Mouse (Mus musculus) embryonic stem cell, embryonic (primary cell): ENCODE results near the gene Rpia.

Experiments used
- CTCF ChIA-PET, 4 experiments: fragments of 300-600 bp in 2 of 4; fragments of 350-600 bp in 2 of 4; sonication (Branson Sonifier 250); formaldehyde crosslinking; loops; one replicate each; lab custom pipeline; 2022; ENCODE audit warnings: inconsistent platforms in 2 of 4; lab: Charles Lee
- POLR2A ChIA-PET, 4 experiments: fragments of 300-600 bp in 2 of 4; fragments of 350-600 bp in 2 of 4; sonication (Branson Sonifier 250); formaldehyde crosslinking; loops; one replicate each; lab custom pipeline; 2022; ENCODE audit warnings: antibody characterized with exemption in 4 of 4, inconsistent platforms in 1 of 4; lab: Charles Lee

The Rpia gene

DNA sequence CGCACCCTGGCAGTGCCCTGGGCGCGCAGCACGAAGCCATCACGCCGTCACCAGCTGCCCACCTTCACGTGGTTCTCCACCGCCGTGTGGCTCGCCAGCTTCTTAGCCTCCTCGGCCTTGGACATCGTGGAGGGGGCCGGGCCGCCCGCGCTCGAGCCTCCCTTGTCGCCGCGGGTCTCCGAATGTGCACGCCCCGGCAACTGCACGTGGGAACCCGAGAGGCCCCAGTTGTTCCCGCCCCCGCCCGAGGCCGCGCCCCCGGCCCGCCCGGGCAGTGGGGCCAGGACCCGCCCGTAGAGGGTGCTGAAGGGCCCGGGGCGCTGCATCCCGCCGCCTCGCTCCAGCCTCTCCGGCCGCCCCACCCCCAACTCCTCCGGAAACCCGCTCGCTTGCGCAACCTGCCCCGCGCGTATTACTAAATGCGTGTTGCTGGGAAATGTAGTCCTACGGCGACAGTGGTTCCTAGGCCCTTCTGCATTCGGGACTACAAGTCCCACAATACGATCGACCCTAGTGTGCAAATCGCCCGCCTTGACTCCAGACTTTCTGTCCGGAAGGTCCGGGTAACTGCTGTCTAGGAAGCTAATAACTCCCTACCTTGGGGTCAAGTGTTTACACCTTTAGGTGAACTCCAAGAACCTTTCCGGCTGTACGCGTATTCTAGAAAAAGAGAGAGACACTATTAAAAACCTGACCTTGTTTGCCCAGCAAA, at the start of gene Rpia:
Gene Rpia (minus strand): TSS at position 409 of the 712 bp plus-strand sequence.
- POLR2A ChIA-PET: interaction anchor here in 3 of 4 experiments (0.6 to 3.4 kb wide), 14 partner anchors 10 to 471 kb away, joined by 3 to 38 read pairs (median 4); partner anchors contain the start of gene Eif2ak3 (in 1 of the 3)
- CTCF ChIA-PET: interaction anchor here in 2 of 4 experiments (0.5 to 2.0 kb wide), 8 partner anchors 9 to 78 kb away, joined by 3 to 11 read pairs (median 4); no protein-coding TSS in a partner anchor

DNA sequence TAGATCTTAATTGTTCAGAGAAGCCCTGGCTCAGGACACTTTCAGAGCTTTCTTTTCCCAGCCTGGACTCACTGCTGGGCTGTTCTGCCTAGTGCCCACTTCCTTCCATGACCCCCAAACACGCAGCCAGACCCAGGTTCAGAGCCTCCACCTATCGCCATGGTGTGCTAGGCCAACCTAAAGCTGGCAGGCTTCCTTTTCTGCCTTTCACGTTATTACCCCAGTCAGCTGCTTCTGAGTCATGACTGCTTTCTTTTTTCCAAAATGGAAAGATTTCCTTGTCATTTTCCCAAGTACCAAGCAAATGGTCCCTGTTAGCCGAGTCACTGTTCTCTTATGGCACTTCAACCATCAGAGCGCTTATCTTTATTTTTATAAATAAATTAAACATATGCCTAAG, 48.2 kb upstream of the Rpia start:
- CTCF ChIA-PET: interaction anchor here in 1 of 4 experiments (1.1 kb wide), 1 partner anchor 28 kb away, joined by 3 read pairs; no protein-coding TSS in a partner anchor
- POLR2A ChIA-PET: interaction anchor here in 3 of 4 experiments (1.0 to 5.3 kb wide), 9 partner anchors 9 to 69 kb away, joined by 3 to 105 read pairs (median 4); no protein-coding TSS in a partner anchor

DNA sequence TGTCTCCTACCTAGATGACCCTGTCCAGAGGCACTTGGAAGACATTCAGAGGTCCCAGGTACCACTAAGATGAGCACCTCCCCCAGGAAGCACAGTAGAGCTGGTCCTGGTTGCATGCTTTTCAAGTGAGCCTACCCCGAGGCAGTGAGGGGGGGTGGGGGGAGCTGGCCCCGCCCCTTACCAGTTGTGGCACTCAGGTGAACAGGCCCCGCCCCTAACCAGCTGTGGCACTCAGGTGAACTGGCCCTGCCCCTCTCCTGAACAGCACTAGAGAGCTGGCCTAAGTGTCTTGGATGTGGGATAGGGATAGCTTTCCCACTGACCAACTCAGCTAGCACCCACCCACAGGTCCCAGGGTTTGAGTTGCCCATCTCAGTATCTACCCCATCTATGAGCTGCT, 46.5 kb upstream of the Rpia start:
- POLR2A ChIA-PET: interaction anchor here in 3 of 4 experiments (0.7 to 2.3 kb wide), 6 partner anchors 8 to 1307 kb away, joined by 3 to 13 read pairs (median 8); no protein-coding TSS in a partner anchor
- CTCF ChIA-PET: interaction anchor here in 2 of 4 experiments (0.7 to 1.2 kb wide), 2 partner anchors 34 to 83 kb away, joined by 3 to 4 read pairs (median 3); no protein-coding TSS in a partner anchor

DNA sequence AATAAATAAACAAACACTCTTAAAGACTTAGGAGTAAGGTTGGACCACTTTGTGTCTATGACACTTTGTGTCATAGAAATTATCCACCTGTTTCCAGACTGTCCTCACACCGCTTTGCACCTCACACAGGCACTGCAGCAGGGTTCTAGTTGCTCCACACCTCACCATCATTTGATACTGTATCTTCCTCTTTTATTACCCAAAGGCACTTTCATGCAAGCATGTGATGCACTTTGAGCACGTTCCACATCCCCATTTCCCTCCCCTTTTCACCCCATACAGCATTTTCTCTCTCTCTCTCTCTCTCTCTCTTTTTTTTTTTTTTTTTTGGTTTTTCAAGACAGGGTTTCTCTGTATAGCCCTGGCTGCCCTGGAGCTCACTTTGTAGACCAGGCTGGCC, 45.3 kb upstream of the Rpia start:
- ChIA-PET POLR2A (interaction anchor here in 1 of 4 experiments (2.2 kb wide), 1 partner anchor 13 kb away, joined by 10 read pairs; no protein-coding TSS in a partner anchor), CTCF (no interaction called here)

DNA sequence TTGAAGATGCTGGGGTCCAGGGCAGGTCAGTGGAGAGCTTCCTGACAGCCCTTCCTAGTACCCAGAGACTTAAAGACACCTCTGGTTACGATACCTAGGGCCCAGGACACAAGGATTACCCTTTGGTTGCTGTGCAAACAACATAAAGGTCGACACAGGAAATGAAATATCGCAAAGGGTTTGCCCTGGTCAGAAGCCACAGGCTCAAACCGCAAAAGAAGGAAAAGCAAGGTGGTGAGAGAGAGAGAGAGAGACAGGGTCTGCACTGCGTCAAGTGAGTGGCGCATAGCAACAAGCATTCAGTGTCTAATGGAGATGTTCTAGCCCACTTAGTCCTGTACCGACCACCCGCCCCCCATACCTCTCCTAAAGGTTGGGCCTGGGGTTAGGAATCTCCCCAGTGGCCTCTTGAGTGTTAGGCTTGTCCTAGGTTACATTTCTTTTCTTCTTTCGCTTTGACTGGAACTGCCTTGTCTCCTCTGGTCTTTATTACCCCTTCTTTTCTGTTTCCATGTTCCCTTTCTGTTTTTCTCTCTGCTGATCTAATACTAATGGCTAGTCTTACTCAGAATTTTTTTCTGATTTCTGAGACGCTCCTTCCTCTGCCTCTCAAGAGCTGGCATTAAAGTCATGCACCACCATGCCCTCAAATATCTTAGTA, 39.3 kb upstream of the Rpia start:
- CTCF ChIA-PET: interaction anchor here in 1 of 4 experiments (0.6 kb wide), 1 partner anchor 764 kb away, joined by 4 read pairs; no protein-coding TSS in a partner anchor
- POLR2A ChIA-PET: interaction anchor here in 2 of 4 experiments (0.8 to 2.0 kb wide), 5 partner anchors 9 to 50 kb away, joined by 3 to 9 read pairs (median 3); partner anchors contain the start of gene Eif2ak3 (in 1 of the 2)

DNA sequence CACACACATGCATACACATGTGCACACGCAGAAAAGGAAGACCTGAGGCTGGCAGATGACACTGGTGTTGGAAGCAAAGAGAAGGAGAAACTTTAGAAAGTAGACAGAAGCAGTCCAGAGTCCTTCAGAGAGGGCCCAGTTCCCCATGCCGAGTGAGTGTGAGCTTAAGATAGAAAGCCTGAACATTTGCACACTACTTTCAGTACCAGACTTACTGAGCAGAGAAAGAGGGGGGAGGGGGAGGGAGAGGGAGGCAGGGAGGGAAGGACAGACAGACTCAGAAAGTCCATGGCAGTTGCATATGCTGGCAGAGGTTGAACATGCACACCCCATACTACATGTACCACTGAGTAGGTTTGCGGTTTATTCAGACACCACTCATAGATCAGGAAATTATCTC, 38.5 kb upstream of the Rpia start:
- CTCF ChIA-PET: interaction anchor here in 1 of 4 experiments (0.6 kb wide), 1 partner anchor 765 kb away, joined by 4 read pairs; no protein-coding TSS in a partner anchor
- POLR2A ChIA-PET: interaction anchor here in 2 of 4 experiments (0.6 to 2.0 kb wide), 8 partner anchors 8 to 50 kb away, joined by 3 to 9 read pairs (median 4); partner anchors contain the start of gene Eif2ak3 (in 1 of the 2)

DNA sequence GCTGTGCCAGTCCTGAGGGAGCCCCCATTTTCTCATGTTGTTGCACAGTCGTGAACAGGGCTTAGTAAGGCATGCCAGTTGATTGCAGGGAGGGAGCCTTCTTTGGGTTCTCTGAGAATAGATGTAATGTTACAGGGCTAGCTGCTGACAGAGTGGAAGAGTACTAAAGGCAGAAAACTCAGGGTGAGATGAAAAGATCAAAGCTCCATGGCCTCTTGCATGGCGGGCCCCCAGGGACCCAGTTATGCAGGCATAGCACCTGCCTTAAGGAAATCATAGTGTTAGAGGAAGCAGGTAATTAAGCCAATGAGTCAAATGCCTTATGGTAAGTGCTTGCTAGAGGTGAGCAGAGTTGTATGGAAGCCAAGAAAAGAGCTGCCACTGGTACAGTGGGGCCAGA, 37.4 kb upstream of the Rpia start:
- ChIA-PET POLR2A (interaction anchor here in 2 of 4 experiments (0.7 to 2.0 kb wide), 5 partner anchors 15 to 410 kb away, joined by 3 to 9 read pairs (median 3); partner anchors contain the start of gene Eif2ak3 (in 2 of the 2)), CTCF (interaction anchor here in 2 of 4 experiments (0.5 to 1.0 kb wide), 2 partner anchors 51 to 688 kb away, joined by 3 read pairs; no protein-coding TSS in a partner anchor)

DNA sequence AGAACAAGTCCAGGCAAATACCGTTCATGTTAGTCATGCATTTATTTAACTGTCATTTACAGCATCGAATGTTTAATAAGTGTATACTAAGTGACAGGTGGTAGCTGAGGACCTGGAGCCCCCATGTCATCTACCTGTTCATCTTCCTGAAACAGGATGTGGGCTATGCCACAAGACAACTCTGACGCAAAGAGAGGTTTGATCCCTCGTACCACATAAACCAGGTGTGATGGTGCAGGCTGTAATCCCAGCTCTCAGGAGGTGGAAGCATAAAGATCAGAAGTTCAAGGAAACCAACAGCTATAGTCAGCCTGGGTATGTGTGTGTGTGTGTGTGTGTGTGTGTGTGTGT, 32.9 kb upstream of the Rpia start:
- ChIA-PET CTCF (interaction anchor here (0.5 to 2.7 kb wide), 16 partner anchors 13 to 896 kb away, joined by 3 to 22 read pairs (median 4); partner anchors contain the start of gene Eif2ak3 (in 1 of the 4)), POLR2A (interaction anchor here in 3 of 4 experiments (1.0 to 5.5 kb wide), 51 partner anchors 8 to 808 kb away, joined by 3 to 105 read pairs (median 6); partner anchors contain the start of genes Eif2ak3 (in 3 of the 3), Rpia (in 2 of the 3), Kdm3a (in 1 of the 3) and Krcc1 (in 1 of the 3))

DNA sequence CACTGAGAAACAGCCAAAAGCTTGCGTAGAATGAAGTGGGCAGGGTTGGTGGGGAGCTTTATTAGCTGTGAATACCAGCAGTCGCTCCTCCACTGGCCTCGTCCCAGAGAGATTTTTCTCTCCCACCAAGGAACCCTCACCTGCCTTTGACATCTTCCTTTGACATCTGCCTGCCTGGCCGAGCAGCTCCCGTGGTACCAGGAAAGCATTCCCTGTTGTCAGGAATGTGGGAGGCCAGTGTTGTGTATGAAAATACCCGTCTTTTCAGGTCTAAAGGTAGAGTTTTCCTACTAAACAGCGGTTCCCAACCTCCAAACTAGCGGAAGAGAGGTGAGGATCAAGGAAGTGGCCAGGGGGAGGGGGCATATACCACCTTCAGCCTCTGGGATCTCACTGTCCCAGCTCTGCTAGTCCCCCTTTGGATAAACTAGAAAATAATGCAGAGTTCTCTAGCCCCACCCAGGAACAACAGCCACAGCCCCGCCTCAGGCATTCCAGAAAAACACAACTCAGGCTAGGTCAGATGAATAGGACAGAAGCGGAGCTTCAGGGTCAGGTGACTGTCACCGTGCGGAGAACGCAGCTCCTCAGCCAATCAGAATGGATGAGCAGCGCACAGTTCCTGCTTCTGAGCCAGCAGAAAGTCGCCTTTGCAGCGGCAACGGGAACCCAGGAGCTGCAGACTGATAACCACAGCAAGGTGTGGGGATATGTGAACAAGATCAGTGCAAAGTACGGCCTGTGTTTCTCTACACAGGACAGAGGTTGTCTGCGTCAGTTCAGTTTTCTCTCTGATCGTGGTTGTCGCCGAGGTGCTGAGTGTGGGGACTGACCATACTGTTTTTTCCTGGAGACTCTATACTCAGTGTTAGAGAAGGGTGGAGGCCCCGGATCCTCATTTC, 32.3 kb upstream of the Rpia start:
- CTCF ChIA-PET: interaction anchor here (0.5 to 2.7 kb wide), 19 partner anchors 10 to 897 kb away, joined by 3 to 22 read pairs (median 5); partner anchors contain the start of gene Eif2ak3 (in 1 of the 4)
- POLR2A ChIA-PET: interaction anchor here (0.6 to 5.5 kb wide), 60 partner anchors 8 to 809 kb away, joined by 3 to 105 read pairs (median 6); partner anchors contain the start of genes Eif2ak3 (in 4 of the 4), Rpia (in 2 of the 4), Kdm3a (in 1 of the 4) and Krcc1 (in 1 of the 4)

DNA sequence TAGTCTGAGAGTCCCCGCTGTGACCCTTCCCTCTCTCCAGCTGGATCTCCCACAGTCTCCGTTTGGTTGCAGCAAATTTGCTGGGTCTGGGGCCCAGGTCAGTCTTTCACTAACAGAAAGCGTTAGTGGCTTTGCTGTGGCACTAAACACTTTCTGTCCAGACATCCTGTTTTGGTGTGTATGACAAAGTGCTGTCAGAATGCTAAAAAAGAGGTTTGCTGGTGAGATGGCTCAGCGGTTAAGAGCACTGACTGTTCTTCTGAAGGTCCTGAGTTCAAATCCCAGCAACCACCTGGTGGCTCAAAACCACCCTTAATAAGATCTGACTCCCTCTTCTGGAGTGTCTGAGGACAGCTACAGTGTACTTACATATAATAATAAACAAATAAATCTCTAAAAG, 31.2 kb upstream of the Rpia start:
- POLR2A ChIA-PET: interaction anchor here in 3 of 4 experiments (0.6 to 5.5 kb wide), 24 partner anchors 9 to 618 kb away, joined by 3 to 105 read pairs (median 9); partner anchors contain the start of genes Eif2ak3 (in 3 of the 3), Rmnd5a (in 1 of the 3) and Rpia (in 1 of the 3)
- CTCF ChIA-PET: interaction anchor here in 3 of 4 experiments (0.6 to 2.7 kb wide), 8 partner anchors 9 to 58 kb away, joined by 3 to 22 read pairs (median 9); no protein-coding TSS in a partner anchor

DNA sequence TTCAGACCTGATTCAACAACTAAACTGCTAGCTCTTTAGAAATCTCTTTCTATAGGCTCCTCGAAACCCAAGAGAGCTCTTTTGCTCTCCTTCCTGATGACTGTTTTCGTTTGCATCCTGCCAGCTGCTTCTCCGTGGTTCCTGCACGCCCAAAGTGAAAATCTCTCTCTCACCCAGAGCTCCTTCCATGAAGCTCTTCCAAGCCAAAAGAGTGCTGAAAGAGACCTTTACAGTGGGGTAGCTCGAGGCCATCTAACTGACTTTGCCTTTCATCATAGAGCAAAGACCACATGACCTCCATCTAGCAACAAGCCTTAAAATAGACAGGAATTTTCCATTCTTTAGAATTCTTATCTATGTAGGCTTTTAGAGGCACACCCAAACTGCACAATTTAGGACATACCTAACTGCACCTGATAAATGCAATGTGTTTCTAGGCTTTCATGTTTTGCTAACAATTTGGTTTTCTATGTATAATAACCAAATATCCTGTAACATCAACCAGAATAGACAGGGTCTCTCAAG, 30.4 kb upstream of the Rpia start:
- POLR2A ChIA-PET: interaction anchor here in 3 of 4 experiments (1.1 to 4.7 kb wide), 7 partner anchors 8 to 22 kb away, joined by 3 to 76 read pairs (median 4); partner anchors contain the start of gene Eif2ak3 (in 1 of the 3)
- CTCF ChIA-PET: interaction anchor here in 3 of 4 experiments (0.9 to 1.4 kb wide), 7 partner anchors 8 to 59 kb away, joined by 3 to 5 read pairs (median 4); partner anchors contain the start of gene Rpia (in 1 of the 3)

DNA sequence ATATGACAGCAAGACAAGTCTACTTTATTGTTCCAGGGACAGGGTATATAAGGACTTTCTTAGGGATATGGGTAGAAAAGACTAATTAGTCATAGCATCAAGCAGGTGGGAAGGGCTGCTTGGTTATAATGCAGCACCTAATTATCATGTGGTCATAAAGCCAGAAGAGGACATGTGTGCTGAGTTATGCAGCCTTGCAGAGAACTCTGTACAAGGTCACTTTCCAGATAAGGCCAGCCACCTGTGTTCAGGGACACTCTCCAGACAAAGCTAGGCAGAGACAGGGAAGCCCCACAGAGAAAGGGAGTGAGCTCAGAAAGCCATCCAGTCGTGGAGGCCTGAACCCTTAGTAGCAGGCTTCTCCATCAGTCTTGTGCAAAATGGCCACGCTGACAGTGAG, 29.5 kb upstream of the Rpia start:
- CTCF ChIA-PET: interaction anchor here in 3 of 4 experiments (0.9 to 1.4 kb wide), 6 partner anchors 9 to 60 kb away, joined by 3 to 5 read pairs (median 4); partner anchors contain the start of gene Rpia (in 1 of the 3)
- POLR2A ChIA-PET: interaction anchor here in 2 of 4 experiments (1.1 to 1.5 kb wide), 4 partner anchors 8 to 22 kb away, joined by 3 to 4 read pairs (median 4); partner anchors contain the start of gene Eif2ak3 (in 1 of the 2)

DNA sequence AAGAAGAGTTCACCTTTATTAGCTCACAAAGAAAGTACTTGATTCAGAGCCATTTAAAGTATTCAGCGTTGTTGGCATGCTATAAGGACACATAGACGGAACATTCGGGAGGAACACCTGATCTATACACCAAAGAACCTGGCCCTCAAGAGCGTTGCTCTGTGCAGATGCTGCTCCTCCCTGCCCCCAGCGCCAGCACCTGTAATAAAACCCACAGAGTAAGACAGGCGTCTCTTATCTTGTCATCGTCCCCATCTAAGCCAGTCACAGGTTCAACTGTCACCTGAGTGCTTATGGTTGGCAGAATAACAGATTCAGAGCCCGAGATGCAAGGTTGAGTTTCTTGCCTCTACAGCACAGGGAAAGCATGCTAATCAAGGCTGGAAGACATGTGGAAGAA, 23.4 kb upstream of the Rpia start:
- CTCF ChIA-PET: interaction anchor here in 3 of 4 experiments (0.9 to 1.9 kb wide), 3 partner anchors 18 to 106 kb away, joined by 3 to 5 read pairs (median 3); no protein-coding TSS in a partner anchor
- POLR2A ChIA-PET: interaction anchor here in 3 of 4 experiments (0.7 to 3.3 kb wide), 8 partner anchors 9 to 334 kb away, joined by 3 to 24 read pairs (median 4); partner anchors contain the start of gene Eif2ak3 (in 1 of the 3)

DNA sequence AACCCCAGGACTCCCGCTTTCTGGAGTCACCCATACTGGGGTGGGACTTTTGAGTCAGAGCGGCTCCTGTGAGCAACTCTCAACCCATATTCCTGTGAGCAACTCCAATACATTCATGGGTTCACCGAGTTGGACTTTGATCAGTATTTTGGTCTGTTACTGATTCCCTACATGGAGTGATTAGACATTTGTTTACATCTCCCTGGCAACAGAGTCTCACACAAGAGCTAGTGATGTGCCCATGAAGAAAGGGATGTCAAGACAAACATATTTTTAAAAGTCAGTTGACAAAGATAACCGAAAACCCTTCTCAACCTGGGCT, 22.6 kb upstream of the Rpia start:
- ChIA-PET POLR2A (interaction anchor here in 3 of 4 experiments (0.5 to 4.1 kb wide), 16 partner anchors 8 to 335 kb away, joined by 3 to 76 read pairs (median 4); partner anchors contain the start of gene Eif2ak3 (in 1 of the 3)), CTCF (interaction anchor here (0.5 to 3.8 kb wide), 14 partner anchors 8 to 194 kb away, joined by 3 to 95 read pairs (median 6); no protein-coding TSS in a partner anchor)

DNA sequence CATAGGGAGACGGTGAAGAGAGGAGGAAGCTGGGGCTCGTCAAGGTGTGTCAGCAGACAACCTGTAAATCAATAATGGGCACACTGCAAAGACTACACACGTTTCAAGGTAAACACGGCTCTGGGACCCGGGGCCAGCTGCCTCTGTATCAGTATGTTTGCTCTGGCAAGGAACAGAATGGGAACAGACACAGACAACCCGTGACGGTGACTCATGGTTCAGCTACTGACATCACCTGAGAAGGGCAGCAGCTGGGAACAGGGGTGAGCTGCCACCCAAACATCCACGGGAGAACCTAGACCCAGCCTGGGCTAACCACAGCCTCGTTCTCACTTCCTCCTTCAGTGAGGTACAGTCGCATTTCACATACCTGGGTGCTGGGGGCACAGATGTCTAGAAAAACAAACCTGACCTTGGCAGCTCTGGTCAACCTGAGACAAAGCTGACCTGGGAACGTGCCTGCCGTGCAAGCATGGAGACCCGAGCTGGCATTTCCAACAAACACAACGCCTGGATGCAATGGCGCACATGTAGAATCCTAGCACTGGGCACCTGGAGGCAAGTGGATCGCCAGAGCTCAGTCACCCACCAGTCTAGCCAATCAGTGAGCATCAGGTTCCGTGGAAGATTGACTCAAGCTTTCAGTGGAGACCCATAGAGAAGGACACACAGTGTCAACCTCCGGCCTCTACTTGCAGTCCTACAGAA, 22.0 kb upstream of the Rpia start:
- CTCF ChIA-PET: interaction anchor here (0.5 to 3.8 kb wide), 15 partner anchors 8 to 795 kb away, joined by 3 to 95 read pairs (median 5); no protein-coding TSS in a partner anchor
- POLR2A ChIA-PET: interaction anchor here in 3 of 4 experiments (0.5 to 4.1 kb wide), 16 partner anchors 8 to 336 kb away, joined by 3 to 76 read pairs (median 4); partner anchors contain the start of gene Eif2ak3 (in 1 of the 3)
